Mouse (Mus musculus): ENCODE results near the gene Gpr37l1.

DNA sequence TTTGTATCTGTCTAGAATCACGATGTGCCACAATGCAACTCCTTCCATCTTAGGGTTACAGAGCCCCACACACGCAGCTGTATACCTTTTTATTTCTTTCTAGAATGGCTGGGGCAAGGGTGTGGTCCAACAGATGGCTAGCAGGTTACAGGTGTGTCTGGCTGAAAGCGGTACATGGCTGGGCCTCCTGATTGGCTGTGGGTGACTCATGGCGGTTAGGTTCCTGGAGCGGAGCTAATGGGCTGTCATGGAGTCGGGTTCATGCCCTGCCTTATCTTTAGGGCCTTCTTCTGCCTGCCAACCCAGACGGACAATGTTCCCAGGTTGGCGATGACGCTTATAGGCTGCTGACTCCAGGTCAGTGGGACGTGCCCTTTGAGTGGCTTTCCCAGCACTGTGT is 13.3 kb upstream of the Gpr37l1 start:
- TF ChIP-seq CTCF (IDR thresholded peaks at IDR 0.05; ENCODE audit: extremely low read depth, insufficient read length, insufficient replicate concordance, low read depth, low read length) (no peak), POLR2A (IDR thresholded peaks at IDR 0.05; ENCODE audit: low read depth, low read length) (no peak)

Measured in small intestine, adult 2 months (tissue).